Mouse (Mus musculus): ENCODE measurements at regions not wholly inside any gene's neighbourhood (a gene's known extent, or its start where the extent isn't known, plus 50 kb on each side); places are given as distances from the start of the nearest gene placed in this dataset.

DNA sequence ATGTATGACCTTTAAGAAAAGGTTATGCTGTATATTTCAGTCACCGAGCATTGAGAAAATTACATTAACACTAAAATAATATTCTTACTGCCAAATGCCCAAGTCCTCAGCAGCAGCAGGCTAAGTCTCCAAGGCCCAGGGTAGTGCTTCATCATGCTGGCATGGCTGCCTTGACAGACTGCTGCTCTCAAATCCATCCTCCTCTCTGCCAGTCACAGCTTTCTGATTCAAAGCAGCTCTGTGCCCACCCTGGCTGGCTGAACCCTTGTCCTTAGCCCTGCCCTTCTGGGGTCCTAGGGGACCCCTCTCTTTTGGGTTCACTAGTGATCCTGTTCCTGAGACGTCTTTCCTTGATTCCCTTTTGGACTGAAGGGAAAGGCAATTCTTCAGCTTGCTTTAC is 251.0 kb downstream of the Gm10295 start:
- WGBS: 71% methylated on average over 2 of the region's 2 CpGs
- Histone ChIP-seq H3K4me1 (no peaks in the 10 kb centered on the region), H3K27ac (replicated peaks) (no peak overlapping the region), H3K9ac (no peak overlapping the region), H3K27me3 (replicated peaks) (no peaks in the 10 kb centered on the region), H3K4me2 (no peak overlapping the region), H3K4me3 (no peak overlapping the region), H3K9me3 (no peaks in the 10 kb centered on the region), H3K36me3 (no peaks in the 10 kb centered on the region)
- no peak for ATAC-seq (ENCODE audit: extremely low read depth, insufficient number of reproducible peaks, low FRiP score, low TSS enrichment)

DNA sequence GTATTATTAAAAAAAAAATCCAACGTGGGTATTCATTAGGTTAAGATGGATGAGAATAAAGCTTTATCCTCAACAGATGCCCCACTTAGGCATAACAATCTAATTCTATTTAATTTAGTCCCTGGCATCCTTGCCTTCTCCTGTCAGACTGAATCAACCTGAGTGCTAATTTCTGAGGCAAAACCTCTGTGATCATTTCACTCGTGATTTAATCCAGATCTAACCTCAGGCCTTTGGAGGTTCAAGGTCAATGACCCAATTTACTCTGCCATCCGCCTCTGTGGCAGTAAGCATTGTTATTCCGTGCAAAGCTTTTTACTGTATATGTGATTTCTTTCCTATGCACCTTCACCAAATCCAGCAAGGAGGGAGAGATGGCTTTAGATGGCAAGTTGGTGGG is 253.0 kb downstream of the Gm10295 start:
- Histone ChIP-seq H3K4me2 (no peak overlapping the region), H3K4me3 (no peak overlapping the region), H3K4me1 (peaks cover 5% of the 10 kb centered on the region), H3K9ac (no peak overlapping the region), H3K27ac (replicated peaks) (no peak overlapping the region), H3K36me3 (no peaks in the 10 kb centered on the region), H3K27me3 (replicated peaks) (no peaks in the 10 kb centered on the region), H3K9me3 (no peaks in the 10 kb centered on the region)
- WGBS: 54% methylated on average over 4 of the region's 4 CpGs
- no peak for ATAC-seq (ENCODE audit: extremely low read depth, insufficient number of reproducible peaks, low FRiP score, low TSS enrichment)

DNA sequence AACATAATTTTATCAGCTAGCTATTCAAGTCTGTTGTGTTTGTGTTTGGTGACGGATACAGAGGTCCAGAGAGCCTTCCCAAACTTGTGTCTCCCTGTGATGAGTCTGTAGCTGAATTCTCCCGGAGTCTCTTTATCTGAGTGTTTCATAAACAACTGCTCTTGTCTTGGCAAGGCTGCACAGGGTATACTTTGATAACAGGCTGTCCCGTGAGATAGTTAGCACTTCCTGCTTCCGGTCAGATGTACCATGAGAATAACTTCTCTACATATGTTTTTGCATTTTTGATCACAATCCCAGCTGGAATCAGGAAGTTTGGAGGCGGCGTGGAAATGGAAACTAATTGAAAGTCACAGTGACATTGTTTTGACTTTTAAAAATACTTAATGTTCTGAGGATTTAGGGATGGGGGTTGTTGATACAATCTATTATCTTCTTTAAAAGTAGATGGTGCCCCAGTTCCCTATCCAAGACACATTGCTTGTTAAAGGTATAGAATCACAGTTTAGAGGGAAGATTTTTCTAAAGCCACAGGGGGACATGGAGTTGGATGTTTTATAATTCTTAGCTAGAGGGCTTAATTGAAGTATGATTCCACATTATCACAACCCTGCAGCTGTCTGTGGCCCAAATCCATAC is 257.9 kb downstream of the Gm10295 start:
- no peaks in the 10 kb centered on the region for H3K27me3 ChIP-seq (replicated peaks)
- H3K36me3 ChIP-seq: no peaks in the 10 kb centered on the region
- no peak overlapping the region for H3K4me3 ChIP-seq
- no peak overlapping the region for H3K4me2 ChIP-seq
- no peak for ATAC-seq (ENCODE audit: extremely low read depth, insufficient number of reproducible peaks, low FRiP score, low TSS enrichment)
- no peaks in the 10 kb centered on the region for H3K9me3 ChIP-seq
- H3K27ac ChIP-seq (replicated peaks): peak overlapping the region; percentile 45; the same call in 1 of the 2 replicates
- no peak overlapping the region for H3K9ac ChIP-seq
- H3K4me1 ChIP-seq: peaks cover 10% of the 10 kb centered on the region
- 30% methylated on average over 6 of the region's 6 CpGs for WGBS

DNA sequence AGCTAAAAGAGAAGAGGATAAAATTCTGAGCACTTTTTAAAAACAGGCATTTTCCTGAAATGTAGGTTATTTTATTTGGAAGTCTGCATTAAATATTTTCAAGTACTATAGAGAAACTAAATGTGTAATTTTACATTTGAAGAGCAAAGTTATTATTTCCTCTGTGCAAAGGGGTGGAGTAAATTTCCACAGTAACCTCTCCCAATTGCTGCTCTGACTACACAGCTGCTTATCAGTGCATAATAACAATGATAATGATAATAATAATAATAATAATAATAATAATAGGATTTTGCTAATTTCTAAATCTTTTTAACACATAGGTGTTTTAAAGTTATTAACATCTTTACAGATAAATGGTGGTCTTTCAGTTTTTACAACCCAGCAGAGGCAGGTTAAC is 258.5 kb downstream of the Gm10295 start:
- Histone ChIP-seq H3K36me3 (no peaks in the 10 kb centered on the region), H3K4me1 (peaks cover 10% of the 10 kb centered on the region), H3K4me3 (no peak overlapping the region), H3K27ac (replicated peaks) (peak overlapping the region; percentile 45; the same call in 1 of the 2 replicates), H3K4me2 (no peak overlapping the region), H3K9me3 (no peaks in the 10 kb centered on the region), H3K27me3 (replicated peaks) (no peaks in the 10 kb centered on the region), H3K9ac (no peak overlapping the region)
- no peak for ATAC-seq (ENCODE audit: extremely low read depth, insufficient number of reproducible peaks, low FRiP score, low TSS enrichment)

GRCm38 (mm10) chr7:71092301-71092700 is 259.0 kb downstream of the Gm10295 start:
- Histone ChIP-seq H3K27me3 (replicated peaks) (no peaks in the 10 kb centered on the region), H3K4me2 (no peak overlapping the region), H3K4me1 (peaks cover 10% of the 10 kb centered on the region), H3K9me3 (no peaks in the 10 kb centered on the region), H3K36me3 (no peaks in the 10 kb centered on the region), H3K9ac (no peak overlapping the region), H3K27ac (replicated peaks) (peak overlapping the region; percentile 45; the same call in 1 of the 2 replicates), H3K4me3 (no peak overlapping the region)
- ATAC-seq (ENCODE audit: extremely low read depth, insufficient number of reproducible peaks, low FRiP score, low TSS enrichment): no peak
- WGBS: 49% methylated on average over 3 of the region's 3 CpGs

DNA sequence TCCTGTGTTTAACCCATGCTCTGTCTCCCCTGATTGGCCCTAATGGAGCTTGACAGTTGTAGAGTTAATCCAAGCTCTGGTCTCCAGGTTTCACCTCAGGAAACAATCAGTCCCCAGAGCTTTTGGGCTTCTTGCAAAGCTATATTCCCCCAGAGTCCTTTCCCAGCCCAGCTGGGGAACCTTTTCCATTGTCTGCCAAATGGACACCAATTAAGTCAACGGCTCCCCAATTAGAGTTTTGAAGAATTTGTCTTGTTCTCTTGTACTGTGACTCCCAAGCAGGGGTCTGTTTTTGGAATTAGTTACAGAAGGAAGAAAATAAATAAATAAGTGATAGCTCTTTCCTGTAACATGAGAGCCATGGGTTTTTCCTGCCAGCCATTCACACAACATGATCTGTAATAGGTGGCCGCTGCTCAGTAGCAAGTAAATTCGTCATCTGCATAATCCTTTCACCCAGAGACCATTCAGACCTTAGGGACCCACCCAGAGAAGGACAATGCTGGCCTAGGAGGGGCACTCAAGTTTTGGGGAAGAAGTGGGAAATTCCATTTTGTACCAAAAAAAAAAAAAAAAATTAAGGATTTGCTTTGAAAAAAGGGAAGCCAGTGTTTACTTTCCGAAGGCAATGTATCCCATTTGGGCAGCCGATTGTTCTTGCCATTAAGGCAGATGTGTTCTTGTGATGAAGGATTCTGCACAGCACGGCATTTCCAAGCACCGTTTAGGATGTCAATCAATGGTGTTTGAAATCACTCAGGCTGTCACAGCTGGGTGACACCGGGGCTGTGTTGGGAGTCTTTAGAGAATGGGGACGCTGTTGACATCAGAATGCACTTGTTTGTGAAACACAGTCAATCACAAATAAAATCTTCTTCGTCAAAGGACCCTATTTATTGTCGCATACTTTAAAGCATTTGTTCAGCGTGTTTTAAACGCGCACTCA is 286.6 kb downstream of the Gm10295 start:
- no peaks in the 10 kb centered on the region for H3K36me3 ChIP-seq
- H3K27me3 ChIP-seq (replicated peaks): no peaks in the 10 kb centered on the region
- peak overlapping the region; percentile 20 for H3K4me2 ChIP-seq
- ATAC-seq (ENCODE audit: extremely low read depth, insufficient number of reproducible peaks, low FRiP score, low TSS enrichment): no peak
- H3K4me3 ChIP-seq: no peak overlapping the region
- H3K9me3 ChIP-seq: no peaks in the 10 kb centered on the region
- WGBS: 33% methylated on average over 14 of the region's 14 CpGs
- H3K9ac ChIP-seq: no peak overlapping the region
- H3K4me1 ChIP-seq: peaks cover 10% of the 10 kb centered on the region; the same call in 1 of the 2 replicates
- no peak overlapping the region for H3K27ac ChIP-seq (replicated peaks)

GRCm38 (mm10) chr7:71050825-71051224 is 300.5 kb downstream of the Gm10295 start:
- no peak overlapping the region for H3K9ac ChIP-seq
- WGBS: 74% methylated on average over 2 of the region's 2 CpGs
- no peak overlapping the region for H3K4me3 ChIP-seq
- no peaks in the 10 kb centered on the region for H3K27me3 ChIP-seq (replicated peaks)
- no peak overlapping the region for H3K27ac ChIP-seq (replicated peaks)
- H3K9me3 ChIP-seq: no peaks in the 10 kb centered on the region
- H3K4me1 ChIP-seq: 0 out of 2 replicates have a peak, but pooled peaks cover 3% of the 10 kb centered on the region
- no peak for ATAC-seq (ENCODE audit: extremely low read depth, insufficient number of reproducible peaks, low FRiP score, low TSS enrichment)
- no peak overlapping the region for H3K4me2 ChIP-seq
- H3K36me3 ChIP-seq: no peaks in the 10 kb centered on the region

- Histone ChIP-seq H3K36me3 (no peaks in the 10 kb centered on the region), H3K9me3 (no peaks in the 10 kb centered on the region), H3K4me2 (no peak overlapping the region), H3K27me3 (replicated peaks) (no peaks in the 10 kb centered on the region), H3K9ac (no peak overlapping the region), H3K27ac (replicated peaks) (no peak overlapping the region), H3K4me1 (0 out of 2 replicates have a peak, but pooled peaks cover 3% of the 10 kb centered on the region), H3K4me3 (no peak overlapping the region)
- no peak for ATAC-seq (ENCODE audit: extremely low read depth, insufficient number of reproducible peaks, low FRiP score, low TSS enrichment)
- 73% methylated on average over 3 of the region's 3 CpGs for WGBS
Observed at GRCm38 (mm10) chr7:71047201-71047600, 304.1 kb downstream of the Gm10295 start.

- Histone ChIP-seq H3K4me3 (no peak overlapping the region), H3K4me1 (0 out of 2 replicates have a peak, but pooled peaks cover 3% of the 10 kb centered on the region), H3K9me3 (no peaks in the 10 kb centered on the region), H3K9ac (no peak overlapping the region), H3K36me3 (no peaks in the 10 kb centered on the region), H3K27me3 (replicated peaks) (no peaks in the 10 kb centered on the region), H3K27ac (replicated peaks) (no peak overlapping the region), H3K4me2 (no peak overlapping the region)
- ATAC-seq (ENCODE audit: extremely low read depth, insufficient number of reproducible peaks, low FRiP score, low TSS enrichment): no peak
- 69% methylated on average over 1 of the region's 1 CpGs for WGBS
Observed at GRCm38 (mm10) chr7:71046596-71046995, 304.7 kb downstream of the Gm10295 start.

GRCm38 (mm10) chr7:71043789-71044188 is 307.5 kb downstream of the Gm10295 start:
- H3K4me1 ChIP-seq: 0 out of 2 replicates have a peak, but pooled peaks cover 3% of the 10 kb centered on the region
- whole genome bisulfite sequencing: 73% methylated on average over 5 of the region's 5 CpGs
- H3K4me2 ChIP-seq: no peak overlapping the region
- H3K9me3 ChIP-seq: no peaks in the 10 kb centered on the region
- H3K9ac ChIP-seq: no peak overlapping the region
- H3K36me3 ChIP-seq: no peaks in the 10 kb centered on the region
- no peak for ATAC-seq (ENCODE audit: extremely low read depth, insufficient number of reproducible peaks, low FRiP score, low TSS enrichment)
- no peak overlapping the region for H3K27ac ChIP-seq (replicated peaks)
- H3K4me3 ChIP-seq: no peak overlapping the region
- no peaks in the 10 kb centered on the region for H3K27me3 ChIP-seq (replicated peaks)

- H3K36me3 ChIP-seq: no peaks in the 10 kb centered on the region
- H3K9me3 ChIP-seq: no peaks in the 10 kb centered on the region
- no peak overlapping the region for H3K9ac ChIP-seq
- 78% methylated on average over 8 of the region's 8 CpGs for WGBS
- H3K4me2 ChIP-seq: no peak overlapping the region
- no peak for ATAC-seq (ENCODE audit: extremely low read depth, insufficient number of reproducible peaks, low FRiP score, low TSS enrichment)
- 0 out of 2 replicates have a peak, but pooled peaks cover 3% of the 10 kb centered on the region for H3K4me1 ChIP-seq
- H3K27ac ChIP-seq (replicated peaks): no peak overlapping the region
- no peak overlapping the region for H3K4me3 ChIP-seq
- no peaks in the 10 kb centered on the region for H3K27me3 ChIP-seq (replicated peaks)
Observed at GRCm38 (mm10) chr7:71043128-71043527, 308.2 kb downstream of the Gm10295 start.

Measured in heart, embryonic 13.5 days (tissue).